Mouse (Mus musculus) E14TG2a.4 (cell line): ENCODE measurements around the gene Frmd4b.

Source experiments
- CTCF ChIP-seq: conservative IDR thresholded peaks from 2 replicates; pipeline ENCODE4 v1.5.1; 2014; ENCODE audit warnings: low read length
- NANOG ChIP-seq: IDR thresholded peaks from 2 replicates; pipeline ENCODE4 v1.6.1; 2014; ENCODE audit warnings: borderline replicate concordance, low read length, mixed read lengths
- POU5F1 ChIP-seq: IDR thresholded peaks from 2 replicates; pipeline ENCODE4 v1.6.1; 2014; ENCODE audit warnings: low read length, borderline replicate concordance

- TF ChIP-seq CTCF (no peak), NANOG (no peak), POU5F1 (no peak)
Observed at GRCm38 (mm10) chr6:97574973-97575372, 42.4 kb downstream of the Frmd4b start.
